Mouse (Mus musculus): ENCODE measurements around the gene Olfr137.

- TF ChIP-seq EP300 (IDR thresholded peaks at IDR 0.05; ENCODE audit: low read depth), result no peak
- TF ChIP-seq CTCF (IDR thresholded peaks at IDR 0.05; ENCODE audit: low read depth), result no peak
These were observed at the start of gene Olfr137 for GRCm38 (mm10) chr17:38307470-38307869.

All from liver, embryonic 14.5 days (tissue).